Mouse (Mus musculus): ENCODE measurements around the gene Bbs1.

The Bbs1 gene

GRCm38 (mm10) chr19:4859081-4859480 is 47.3 kb downstream of the Bbs1 start:
- CTCF ChIA-PET, result interaction anchor here in 1 of 4 experiments (0.6 kb wide), 1 partner anchor 158 kb away, joined by 7 read pairs; no protein-coding TSS in a partner anchor
- POLR2A ChIA-PET, result interaction anchor here in 1 of 4 experiments (0.8 kb wide), 1 partner anchor 92 kb away, joined by 3 read pairs; no protein-coding TSS in a partner anchor

- CTCF ChIA-PET, result interaction anchor here in 1 of 4 experiments (1.3 to 3.0 kb wide), 2 partner anchors 11 to 43 kb away, joined by 3 to 9 read pairs; no protein-coding TSS in a partner anchor
- POLR2A ChIA-PET, result interaction anchor here (0.6 to 9.8 kb wide), 21 partner anchors 8 to 157 kb away, joined by 3 to 85 read pairs (median 5); partner anchors contain the start of genes Gm21992 (in 3 of the 4), Rbm14 (in 3 of the 4), Ccdc87 (in 2 of the 4) and Ccs (in 2 of the 4)
These were observed 50.5 kb downstream of the Bbs1 start for GRCm38 (mm10) chr19:4855951-4856350.

- CTCF ChIA-PET, result interaction anchor here in 3 of 4 experiments (0.5 to 3.0 kb wide), 5 partner anchors 9 to 201 kb away, joined by 3 to 9 read pairs (median 3); no protein-coding TSS in a partner anchor
These were observed 51.0 kb downstream of the Bbs1 start for GRCm38 (mm10) chr19:4855470-4855820.

GRCm38 (mm10) chr19:4854552-4855469 is 51.6 kb downstream of the Bbs1 start, which contains the start of gene Ctsf:
Ctsf (plus strand) TSS chr19:4855130.
- CTCF ChIA-PET, result interaction anchor here (0.5 to 3.0 kb wide), 8 partner anchors 10 to 202 kb away, joined by 3 to 9 read pairs (median 3); partner anchors contain the start of genes Rin1 (in 1 of the 4) and Zdhhc24 (in 1 of the 4)
- POLR2A ChIA-PET, result interaction anchor here (0.5 to 9.8 kb wide), 32 partner anchors 10 to 169 kb away, joined by 3 to 85 read pairs (median 4); partner anchors contain the start of genes Gm21992 (in 3 of the 4), Rbm14 (in 3 of the 4), Ccdc87 (in 2 of the 4) and Ccs (in 2 of the 4)

More at GRCm38 (mm10) chr19:4855470-4855820, 51.0 kb downstream of the Bbs1 start:
- POLR2A ChIA-PET, result interaction anchor here (0.8 to 9.8 kb wide), 24 partner anchors 9 to 158 kb away, joined by 3 to 85 read pairs (median 5); partner anchors contain the start of genes Gm21992 (in 3 of the 4), Rbm14 (in 3 of the 4), Ccdc87 (in 2 of the 4) and Ccs (in 2 of the 4)

GRCm38 (mm10) chr19:4850281-4850680 is 56.1 kb downstream of the Bbs1 start:
- ChIA-PET POLR2A (interaction anchor here (0.5 to 9.8 kb wide), 41 partner anchors 9 to 272 kb away, joined by 3 to 121 read pairs (median 4); partner anchors contain the start of genes Ccdc87 (in 2 of the 4), Ccs (in 2 of the 4), Gm21992 (in 2 of the 4) and Rbm14 (in 2 of the 4)), CTCF (interaction anchor here in 3 of 4 experiments (0.6 to 4.2 kb wide), 11 partner anchors 11 to 431 kb away, joined by 3 to 73 read pairs (median 5); partner anchors contain the start of genes Gm21992 (in 2 of the 3), Rbm14 (in 2 of the 3), Ccdc87 (in 1 of the 3) and Ccs (in 1 of the 3))

- POLR2A ChIA-PET, result interaction anchor here (0.5 to 9.8 kb wide), 54 partner anchors 8 to 234 kb away, joined by 3 to 121 read pairs (median 4); partner anchors contain the start of genes Rbm4 (in 4 of the 4), Gm21992 (in 3 of the 4), Rbm14 (in 3 of the 4) and AC124502.3 (in 2 of the 4)
- CTCF ChIA-PET, result interaction anchor here in 3 of 4 experiments (0.6 to 4.2 kb wide), 12 partner anchors 10 to 431 kb away, joined by 3 to 73 read pairs (median 4); partner anchors contain the start of genes Ccdc87 (in 2 of the 3), Ccs (in 2 of the 3), Gm21992 (in 2 of the 3) and Rbm14 (in 2 of the 3)
These were observed 56.6 kb downstream of the Bbs1 start for GRCm38 (mm10) chr19:4849800-4850199.

GRCm38 (mm10) chr19:4847490-4847889 is 58.9 kb downstream of the Bbs1 start:
- ChIA-PET CTCF (interaction anchor here (0.5 to 4.2 kb wide), 45 partner anchors 8 to 641 kb away, joined by 3 to 73 read pairs (median 4); partner anchors contain the start of genes Ccdc87 (in 4 of the 4), Ccs (in 4 of the 4), Gm21992 (in 4 of the 4) and Rbm14 (in 4 of the 4)), POLR2A (interaction anchor here (0.5 to 9.8 kb wide), 52 partner anchors 9 to 711 kb away, joined by 3 to 121 read pairs (median 4); partner anchors contain the start of genes Ccdc87 (in 3 of the 4), Ccs (in 3 of the 4), Gm21992 (in 3 of the 4) and Rbm14 (in 3 of the 4))

- ChIA-PET CTCF (interaction anchor here in 3 of 4 experiments (0.7 to 1.3 kb wide), 3 partner anchors 10 to 256 kb away, joined by 3 to 4 read pairs (median 4); no protein-coding TSS in a partner anchor), POLR2A (interaction anchor here (0.8 to 9.4 kb wide), 9 partner anchors 10 to 116 kb away, joined by 3 to 121 read pairs (median 6); partner anchors contain the start of genes Gm21992 (in 3 of the 4), Rbm14 (in 3 of the 4), Bbs1 (in 1 of the 4) and Mrpl11 (in 1 of the 4))
These were observed 60.6 kb downstream of the Bbs1 start for GRCm38 (mm10) chr19:4845846-4846245.

GRCm38 (mm10) chr19:4842611-4843010 is 63.8 kb downstream of the Bbs1 start:
- CTCF ChIA-PET, result interaction anchor here in 1 of 4 experiments (0.9 kb wide), 1 partner anchor 29 kb away, joined by 3 read pairs; no protein-coding TSS in a partner anchor
- POLR2A ChIA-PET, result interaction anchor here in 1 of 4 experiments (9.4 kb wide), 1 partner anchor 31 kb away, joined by 121 read pairs; the partner anchor contains the start of genes Gm21992 and Rbm14

GRCm38 (mm10) chr19:4840848-4841247 is 65.6 kb downstream of the Bbs1 start:
- POLR2A ChIA-PET, result interaction anchor here in 2 of 4 experiments (0.8 to 3.6 kb wide), 10 partner anchors 8 to 87 kb away, joined by 3 to 82 read pairs (median 4); partner anchors contain the start of genes Gm21992 (in 2 of the 2), Rbm14 (in 2 of the 2), Dpp3 (in 1 of the 2) and Rbm4 (in 1 of the 2)
- CTCF ChIA-PET, result no interaction called here

- CTCF ChIA-PET, result interaction anchor here (0.5 to 2.6 kb wide), 18 partner anchors 8 to 215 kb away, joined by 3 to 23 read pairs (median 3); partner anchors contain the start of gene Bbs1 (in 1 of the 4)
- POLR2A ChIA-PET, result interaction anchor here (0.6 to 3.6 kb wide), 61 partner anchors 9 to 585 kb away, joined by 3 to 82 read pairs (median 5); partner anchors contain the start of genes Gm21992 (in 3 of the 4), Rbm14 (in 3 of the 4), Actn3 (in 2 of the 4) and Bbs1 (in 2 of the 4)
These were observed 67.3 kb downstream of the Bbs1 start, which contains the start of the genes Ccs and Ccdc87 for GRCm38 (mm10) chr19:4839149-4839548. Ccs (minus strand) TSS chr19:4839332. Ccdc87 (plus strand) TSS chr19:4839366.

- ChIA-PET POLR2A (interaction anchor here (0.7 to 3.6 kb wide), 58 partner anchors 9 to 586 kb away, joined by 3 to 82 read pairs (median 5); partner anchors contain the start of genes Gm21992 (in 3 of the 4), Rbm14 (in 3 of the 4), Actn3 (in 2 of the 4) and Bbs1 (in 2 of the 4)), CTCF (interaction anchor here (0.5 to 2.6 kb wide), 16 partner anchors 9 to 215 kb away, joined by 3 to 23 read pairs (median 3); no protein-coding TSS in a partner anchor)
These were observed 67.8 kb downstream of the Bbs1 start for GRCm38 (mm10) chr19:4838526-4839140.

GRCm38 (mm10) chr19:4837049-4837448 is 69.4 kb downstream of the Bbs1 start:
- POLR2A ChIA-PET, result interaction anchor here in 2 of 4 experiments (0.6 to 3.5 kb wide), 8 partner anchors 10 to 130 kb away, joined by 3 to 27 read pairs (median 5); partner anchors contain the start of genes Gm21992 (in 1 of the 2), Rbm14 (in 1 of the 2) and Rbm4b (in 1 of the 2)
- CTCF ChIA-PET, result no interaction called here
